Mouse (Mus musculus): ENCODE measurements around the gene 1700025G04Rik.

The 1700025G04Rik gene

GRCm38 (mm10) chr1:151994271-151994670 lies 95.7 kb downstream of the 1700025G04Rik start:
- no peak for DNase-seq (ENCODE audit: low spot score)

- DNase-seq (ENCODE audit: low spot score): no peak
These were observed 98.4 kb downstream of the 1700025G04Rik start for GRCm38 (mm10) chr1:151991505-151991904.

DNA sequence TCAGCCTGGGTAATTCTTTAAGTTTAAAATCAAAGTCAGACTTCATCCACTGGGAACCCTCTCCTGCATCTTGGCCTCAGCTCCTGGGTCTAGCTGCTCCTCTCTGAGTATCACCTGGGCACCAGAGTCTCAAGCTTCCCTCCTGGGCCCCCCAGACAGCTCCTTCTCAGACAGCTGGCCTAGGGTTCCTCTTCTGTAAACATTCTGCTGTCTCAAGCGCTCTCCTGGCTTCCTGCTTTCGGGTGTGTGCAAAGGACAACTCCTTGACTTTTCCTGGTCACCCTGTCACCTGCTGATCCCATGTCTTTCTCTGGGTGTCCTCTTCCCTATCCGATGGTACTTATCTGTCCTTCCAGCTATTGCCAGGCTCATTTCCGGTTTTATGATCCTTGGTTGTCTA lies 99.3 kb downstream of the 1700025G04Rik start:
- no peak for DNase-seq (ENCODE audit: low spot score)

DNA sequence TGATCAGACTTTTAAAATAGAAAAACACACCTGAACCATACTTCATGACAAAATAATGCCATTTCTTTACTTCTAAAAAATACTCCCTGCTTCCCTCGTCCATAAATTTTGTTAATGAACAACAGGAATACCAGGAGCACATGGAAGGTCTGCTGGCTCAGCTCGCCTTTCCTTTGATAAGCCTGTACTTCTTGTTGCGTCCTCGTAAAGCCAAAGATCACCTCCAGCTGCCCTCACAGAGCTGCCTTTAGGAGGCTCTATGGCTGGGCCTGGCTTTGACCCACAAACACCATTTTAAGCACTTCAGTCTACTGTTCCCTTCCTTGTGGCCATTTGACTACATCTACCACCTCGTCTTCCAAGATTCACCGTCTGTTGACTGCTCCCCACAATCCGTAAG lies 101.2 kb downstream of the 1700025G04Rik start:
- DNase-seq (ENCODE audit: low spot score): no peak

DNA sequence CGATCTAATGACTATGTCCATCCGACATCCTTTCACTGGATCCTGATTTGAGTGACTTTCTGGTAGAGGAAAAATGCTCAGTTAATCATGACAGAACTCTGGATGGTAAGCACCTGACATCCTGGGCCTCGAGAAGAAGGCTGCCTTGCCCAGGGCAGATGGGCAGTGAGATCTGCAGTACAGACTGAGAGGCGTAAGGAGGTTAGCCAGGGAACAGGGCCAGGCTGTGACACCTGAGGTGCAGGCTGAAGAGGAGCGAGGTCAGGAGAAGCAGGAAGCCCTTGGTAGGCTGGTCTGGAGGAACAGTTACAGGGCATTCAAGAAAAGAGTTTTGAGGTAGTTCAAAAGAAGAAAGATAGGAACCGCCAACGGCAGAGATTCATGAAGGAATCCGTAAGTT lies 101.9 kb downstream of the 1700025G04Rik start:
- DNase-seq (ENCODE audit: low spot score): no peak

GRCm38 (mm10) chr1:151986024-151986778 lies 103.7 kb downstream of the 1700025G04Rik start:
- DNase-seq (ENCODE audit: low spot score): no peak

DNA sequence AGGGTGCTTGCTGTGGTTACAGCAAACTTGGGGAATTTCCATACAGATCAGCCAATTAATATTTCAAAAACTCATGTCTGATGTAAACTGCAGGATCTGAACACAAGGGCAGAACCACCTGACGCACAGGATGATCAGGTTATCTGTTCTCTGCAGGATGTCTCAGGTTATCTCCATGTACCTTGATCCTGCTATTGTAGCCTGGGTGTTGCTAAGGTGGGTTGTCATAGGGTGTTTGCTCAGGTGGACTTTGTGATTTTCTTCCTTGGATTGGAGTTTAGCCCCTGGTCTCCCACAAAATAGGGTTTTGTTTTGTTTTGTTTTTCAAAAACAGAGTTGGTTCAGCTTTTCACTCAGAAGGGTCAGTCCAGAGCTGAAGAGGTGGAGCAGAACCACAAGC lies 104.9 kb downstream of the 1700025G04Rik start:
- DNase-seq (ENCODE audit: low spot score): no peak

GRCm38 (mm10) chr1:151983991-151984390 lies 105.9 kb downstream of the 1700025G04Rik start:
- no peak for DNase-seq (ENCODE audit: low spot score)

DNA sequence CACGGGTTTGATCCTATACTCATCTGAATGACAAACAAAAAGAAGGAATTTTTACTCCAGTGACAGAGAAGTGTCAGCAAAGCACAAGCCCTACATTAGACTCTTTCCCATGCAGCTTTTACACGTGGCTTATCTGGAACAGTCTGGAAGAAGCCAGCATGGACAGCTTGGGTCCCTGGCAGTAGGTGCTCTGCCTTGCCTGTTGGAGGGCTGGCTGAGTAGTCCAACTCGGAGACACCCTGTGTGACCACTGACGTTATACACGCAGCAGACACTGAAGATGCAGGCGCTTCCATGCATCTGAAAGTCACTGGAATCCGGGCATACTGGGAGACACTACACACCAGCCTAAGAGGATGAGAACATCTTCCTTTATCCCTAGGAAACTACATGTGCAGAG lies 109.4 kb downstream of the 1700025G04Rik start:
- no peak for DNase-seq (ENCODE audit: low spot score)

DNA sequence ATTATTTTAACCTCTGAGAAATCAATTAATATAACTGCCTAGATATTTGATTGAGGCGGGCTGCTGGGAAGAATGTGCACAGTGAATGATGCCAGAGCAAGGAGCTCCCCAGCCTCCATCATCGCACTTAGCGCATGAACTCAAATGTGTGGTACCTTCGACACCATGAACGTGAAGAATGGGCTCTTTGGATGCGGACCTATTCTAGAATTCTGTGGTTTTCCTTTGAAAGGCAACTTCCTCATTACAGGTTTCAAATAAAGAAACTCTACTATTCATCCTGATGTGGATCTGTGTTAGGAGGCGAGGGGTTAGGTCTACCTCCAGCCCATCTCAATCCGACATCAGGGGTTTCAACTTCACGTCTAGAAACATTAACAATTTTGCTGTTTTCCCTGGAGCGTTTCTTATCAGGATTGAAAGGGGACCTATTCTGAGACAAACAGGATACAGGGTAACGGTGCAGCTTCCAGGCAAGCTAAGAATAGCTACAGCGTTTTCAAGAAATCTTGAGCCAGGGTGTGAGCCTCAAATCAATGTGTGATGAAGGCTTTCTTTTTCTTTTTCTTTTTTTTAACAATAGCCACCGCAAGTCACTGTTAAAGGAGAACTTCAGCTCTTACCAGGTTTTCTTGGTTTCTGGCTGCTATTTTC lies 110.0 kb downstream of the 1700025G04Rik start:
- no peak for DNase-seq (ENCODE audit: low spot score)

- no peak for DNase-seq (ENCODE audit: low spot score)
These were observed 111.2 kb downstream of the 1700025G04Rik start for GRCm38 (mm10) chr1:151978751-151979150.

DNA sequence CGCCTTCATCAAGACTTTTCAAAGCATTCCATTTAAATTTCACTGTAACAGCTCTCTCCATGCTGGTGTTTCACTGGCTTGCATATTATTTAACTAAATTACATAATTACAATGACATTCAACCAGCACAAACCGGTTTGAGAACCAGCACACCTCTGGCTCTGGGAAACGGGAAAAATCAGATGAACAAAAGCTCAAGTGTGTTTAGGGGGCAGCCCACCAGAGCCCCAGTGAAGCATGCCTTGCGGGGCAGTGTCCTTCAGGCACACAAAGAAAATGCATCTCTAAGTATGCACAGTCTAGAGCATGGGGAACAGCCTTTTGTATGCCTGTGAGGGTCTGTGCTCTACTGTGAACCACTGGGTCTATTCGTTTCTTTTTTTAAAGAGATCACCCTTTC lies 112.3 kb downstream of the 1700025G04Rik start:
- DNase-seq (ENCODE audit: low spot score): no peak

DNA sequence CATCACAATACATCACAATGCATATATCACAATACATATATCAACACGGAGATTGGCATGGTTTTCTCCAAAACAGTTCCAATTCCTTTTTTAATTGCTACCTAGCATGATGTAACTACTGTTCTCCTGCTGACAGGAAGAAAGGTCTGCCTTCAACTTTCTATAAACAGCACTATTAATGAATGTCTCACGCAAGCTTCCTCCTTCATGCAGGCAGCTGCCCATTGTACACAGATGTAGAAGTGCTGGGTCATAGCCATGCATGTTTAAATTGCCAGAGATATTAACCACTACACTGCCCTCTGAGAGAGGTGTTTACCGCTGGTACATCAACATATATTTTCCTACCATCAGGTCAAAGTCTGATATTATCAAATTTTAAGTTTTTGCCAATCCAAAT lies 113.1 kb downstream of the 1700025G04Rik start:
- DNase-seq (ENCODE audit: low spot score): no peak

DNA sequence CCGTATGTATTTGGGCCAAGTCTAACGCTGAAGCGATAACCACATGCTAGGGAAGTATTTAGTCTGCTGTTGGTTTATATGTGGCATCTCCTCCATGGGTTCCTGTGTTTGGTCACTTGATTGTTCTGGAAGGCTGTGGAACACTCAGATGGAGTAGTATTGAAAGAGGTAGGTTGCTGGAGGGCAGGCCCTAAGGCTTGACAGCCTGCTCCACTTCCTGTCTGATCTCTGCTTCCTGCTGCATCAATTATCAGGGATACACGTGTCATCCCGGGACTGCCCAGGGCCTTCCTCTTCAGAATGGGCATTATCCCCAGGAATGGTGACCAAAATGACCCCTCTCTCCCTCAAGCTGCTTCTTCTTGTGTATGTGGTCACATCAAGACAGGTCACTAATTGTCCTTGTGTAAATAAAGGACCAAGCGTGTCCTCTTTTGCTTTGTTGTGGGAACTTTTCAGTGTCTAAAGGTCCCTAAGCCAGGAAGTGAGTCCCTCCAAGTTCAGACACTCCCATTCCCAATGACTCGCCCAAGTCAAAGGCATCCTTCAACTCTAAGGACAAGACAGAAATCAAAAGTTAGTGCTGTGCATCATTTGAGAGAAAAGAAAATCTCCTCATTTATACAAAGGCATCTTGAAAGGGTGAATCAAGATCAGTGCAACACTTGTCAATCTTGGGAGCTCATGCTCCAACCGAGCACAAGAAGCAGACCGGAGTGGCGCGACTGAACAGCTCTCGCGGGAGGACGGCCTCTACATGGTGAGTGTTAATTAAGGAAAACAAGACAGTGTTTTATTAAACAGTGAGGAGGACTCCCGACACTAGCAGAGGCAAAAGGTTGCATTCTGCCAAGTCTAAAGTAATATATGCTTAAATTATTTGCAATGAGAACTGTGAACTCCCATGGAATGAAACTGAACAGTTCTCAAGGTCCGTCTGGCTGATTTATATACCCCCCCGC lies 114.2 kb downstream of the 1700025G04Rik start:
- DNase-seq (ENCODE audit: low spot score): no peak

- no peak for DNase-seq (ENCODE audit: low spot score)
These were observed 115.0 kb downstream of the 1700025G04Rik start for GRCm38 (mm10) chr1:151974887-151975286.

DNA sequence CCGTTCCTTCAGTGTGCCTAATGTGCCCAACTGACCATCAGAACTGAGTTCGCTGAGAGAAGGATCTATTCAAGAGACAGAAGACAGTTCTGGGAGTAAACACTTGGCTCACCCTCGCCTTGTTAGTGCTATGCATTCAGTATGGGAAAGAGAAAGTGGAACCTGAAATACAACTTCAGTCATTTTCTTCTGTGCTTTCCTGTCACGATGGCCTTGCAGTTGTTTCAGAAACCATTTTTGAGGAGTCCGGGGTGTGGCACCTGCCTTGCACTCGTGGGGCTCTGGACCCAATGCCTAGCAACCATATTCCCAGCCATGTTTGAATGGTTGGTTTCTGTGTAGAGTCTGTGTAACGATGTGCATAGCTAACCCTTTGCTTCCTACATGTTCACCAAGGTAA lies 115.5 kb downstream of the 1700025G04Rik start:
- no peak for DNase-seq (ENCODE audit: low spot score)

- no peak for DNase-seq (ENCODE audit: low spot score)
These were observed 116.7 kb downstream of the 1700025G04Rik start for GRCm38 (mm10) chr1:151973110-151973700.

GRCm38 (mm10) chr1:151971581-151971980 lies 118.3 kb downstream of the 1700025G04Rik start:
- DNase-seq (ENCODE audit: low spot score): no peak

- DNase-seq (ENCODE audit: low spot score): no peak
These were observed 121.8 kb downstream of the 1700025G04Rik start for GRCm38 (mm10) chr1:151968126-151968525.

DNA sequence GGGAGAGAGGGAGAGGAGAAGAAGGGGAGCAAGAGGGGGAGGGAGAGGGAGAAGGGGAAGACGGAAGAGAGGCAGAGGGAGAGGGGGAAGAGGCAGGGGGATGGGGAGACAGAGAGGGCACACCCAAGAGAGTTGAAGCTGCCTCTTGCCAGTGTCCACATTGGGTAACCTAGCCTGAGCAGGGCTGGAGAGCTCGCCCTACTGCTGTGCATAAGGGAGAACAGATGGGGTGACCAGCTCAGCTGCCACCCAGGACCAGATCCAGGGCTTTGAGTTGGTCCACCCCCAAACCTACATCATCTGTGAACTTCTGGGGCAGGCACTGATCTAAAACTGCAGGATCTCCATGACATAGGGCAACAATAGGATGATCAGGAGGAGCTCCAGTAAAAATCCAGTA lies 125.1 kb downstream of the 1700025G04Rik start:
- no peak for DNase-seq (ENCODE audit: low spot score)

DNA sequence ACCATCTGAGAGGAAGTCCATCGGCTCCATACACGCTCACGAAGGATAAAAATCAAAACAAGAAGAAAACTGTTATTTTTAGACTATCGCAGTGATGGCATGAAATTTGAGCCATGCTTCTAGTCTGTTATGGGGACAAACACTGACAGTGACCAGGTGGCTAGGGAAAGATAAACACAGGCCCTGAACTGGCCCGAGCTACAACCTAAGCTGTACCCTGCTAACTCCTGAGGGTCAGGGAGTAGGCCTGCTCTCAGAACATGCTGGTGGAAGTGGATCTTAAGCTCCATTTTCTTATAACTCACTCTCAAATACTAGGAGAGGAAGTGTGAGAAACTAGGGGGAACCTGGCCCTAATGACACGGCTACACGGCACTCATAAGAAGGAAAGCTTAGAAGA lies 126.7 kb downstream of the 1700025G04Rik start:
- DNase-seq (ENCODE audit: low spot score): no peak

- DNase-seq (ENCODE audit: low spot score): no peak
These were observed 127.8 kb downstream of the 1700025G04Rik start for GRCm38 (mm10) chr1:151962078-151962477.

All from urinary bladder, postnatal 25 days (tissue).